Mouse (Mus musculus): Measurements from ENCODE around the gene Nkain2. TPM values are rescaled to one million over a fixed set of nuclear protein-coding genes. Genes with fewer than 3 reads are reported as not detected.

Nkain2 gene
- total RNA-seq, 2 experiments from 2014 or later = 23.5 to 29.3 TPM

DNA sequence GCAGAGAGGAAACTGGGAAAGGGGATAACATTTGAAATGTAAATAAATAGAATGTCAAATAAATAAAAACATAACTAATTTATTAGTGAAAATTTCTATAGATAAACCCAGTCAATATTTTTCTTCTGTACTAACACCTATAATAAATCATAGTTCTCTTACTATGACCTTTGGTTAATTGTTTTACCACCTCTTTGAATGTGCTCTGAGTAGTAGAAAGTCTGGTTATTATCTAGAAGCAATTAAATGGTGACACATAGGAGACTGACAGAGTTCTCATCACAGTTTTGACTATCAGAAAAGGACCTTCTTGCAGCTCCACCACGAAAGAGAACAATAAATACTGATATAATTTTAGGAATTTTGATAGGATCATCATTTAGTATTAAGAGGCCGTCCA is 295.3 kb downstream of the Nkain2 start:
- no peak for DNase-seq (ENCODE audit: low spot score in 2 of 2)

DNA sequence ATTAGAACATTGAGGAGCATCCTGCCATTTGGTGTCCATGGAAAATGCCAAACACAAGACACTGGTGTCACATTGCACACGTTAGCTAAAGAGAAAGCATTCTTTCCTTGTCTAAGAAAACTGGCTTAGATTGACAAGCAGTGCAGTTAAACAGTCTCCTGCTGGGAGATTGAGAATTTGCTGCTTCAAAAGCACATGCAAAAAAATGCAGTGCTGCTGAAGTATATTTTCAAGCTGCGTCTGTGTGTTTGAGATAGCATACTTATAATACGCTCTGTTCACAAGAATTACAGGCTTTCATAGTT is 313.0 kb downstream of the Nkain2 start:
- no peak for DNase-seq (ENCODE audit: low spot score in 2 of 2)

- DNase-seq (ENCODE audit: low spot score in 2 of 2) = no peak
These were observed 313.5 kb downstream of the Nkain2 start for GRCm38 (mm10) chr10:32576559-32577275.

DNA sequence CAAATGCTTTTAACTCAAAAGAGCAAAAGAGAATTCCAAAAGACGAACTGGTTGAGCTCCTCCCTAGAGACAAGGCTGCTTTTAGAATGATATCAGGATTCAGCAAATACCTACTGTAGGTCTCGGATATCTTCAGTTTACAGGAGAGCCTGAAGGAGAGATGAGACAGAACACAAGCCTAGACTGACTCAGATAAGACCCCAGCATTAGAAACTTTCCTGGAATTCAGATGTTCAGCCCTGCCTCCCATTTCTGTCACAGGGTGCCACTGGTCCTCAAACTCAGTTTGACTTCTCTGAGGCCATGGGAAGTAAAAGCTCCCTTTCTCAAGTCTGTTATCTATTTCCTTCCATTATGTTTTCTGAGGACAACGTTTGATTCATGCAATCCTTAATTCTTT is 332.6 kb downstream of the Nkain2 start:
- DNase-seq (ENCODE audit: low spot score in 2 of 2) = no peak

GRCm38 (mm10) chr10:32536057-32536456 is 354.2 kb downstream of the Nkain2 start:
- DNase-seq (ENCODE audit: low spot score in 2 of 2) = no peak

DNA sequence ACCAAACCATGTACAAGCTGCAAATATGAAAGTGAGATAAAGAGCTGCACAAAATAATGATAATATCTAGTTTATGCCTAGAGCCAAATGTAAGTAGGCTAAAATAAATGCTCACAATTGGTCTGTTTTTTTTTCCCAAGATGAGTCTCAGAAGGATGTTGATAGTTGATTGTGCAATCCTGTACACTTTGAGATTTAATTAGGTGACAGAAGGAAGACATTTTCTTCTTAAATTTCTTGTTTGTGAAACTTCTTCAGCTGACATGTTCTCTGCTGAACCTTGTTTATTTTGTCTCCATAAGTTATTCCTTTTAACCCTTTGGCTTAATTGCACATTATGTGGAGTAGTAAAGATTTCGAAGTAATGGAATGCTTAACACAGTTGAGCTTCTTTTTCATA is 379.4 kb downstream of the Nkain2 start:
- no peak for DNase-seq (ENCODE audit: low spot score in 2 of 2)

DNA sequence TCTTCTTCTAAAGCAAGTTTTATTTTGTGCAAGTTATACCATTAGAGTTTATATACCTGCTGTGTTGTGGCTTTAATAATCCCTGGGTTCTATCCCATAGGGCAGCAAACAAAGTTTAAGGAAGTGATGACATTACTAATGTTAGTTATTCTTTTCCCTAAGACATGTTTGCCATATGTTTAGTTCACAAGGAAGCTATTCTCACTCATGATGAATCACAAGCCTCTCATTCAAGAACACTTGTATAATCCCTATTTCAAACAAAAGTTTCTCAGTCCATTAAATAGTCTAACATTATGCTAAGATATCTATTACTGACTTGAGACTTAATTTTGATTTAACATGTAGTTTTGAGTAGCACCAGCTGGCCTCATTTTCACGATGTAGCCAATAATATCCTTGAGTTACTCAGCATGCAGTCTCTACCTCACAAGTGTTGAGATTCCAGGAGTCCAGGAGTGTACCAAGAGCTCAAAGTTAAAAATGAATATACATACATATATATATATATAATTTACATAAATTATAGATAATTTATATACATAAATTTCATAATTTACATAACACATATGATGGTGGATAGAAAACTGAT is 395.6 kb downstream of the Nkain2 start:
- no peak for DNase-seq (ENCODE audit: low spot score in 2 of 2)

GRCm38 (mm10) chr10:32493600-32493999 is 396.7 kb downstream of the Nkain2 start:
- no peak for DNase-seq (ENCODE audit: low spot score in 2 of 2)

GRCm38 (mm10) chr10:32462726-32463125 is 427.5 kb downstream of the Nkain2 start:
- no peak for DNase-seq (ENCODE audit: low spot score in 2 of 2)

DNA sequence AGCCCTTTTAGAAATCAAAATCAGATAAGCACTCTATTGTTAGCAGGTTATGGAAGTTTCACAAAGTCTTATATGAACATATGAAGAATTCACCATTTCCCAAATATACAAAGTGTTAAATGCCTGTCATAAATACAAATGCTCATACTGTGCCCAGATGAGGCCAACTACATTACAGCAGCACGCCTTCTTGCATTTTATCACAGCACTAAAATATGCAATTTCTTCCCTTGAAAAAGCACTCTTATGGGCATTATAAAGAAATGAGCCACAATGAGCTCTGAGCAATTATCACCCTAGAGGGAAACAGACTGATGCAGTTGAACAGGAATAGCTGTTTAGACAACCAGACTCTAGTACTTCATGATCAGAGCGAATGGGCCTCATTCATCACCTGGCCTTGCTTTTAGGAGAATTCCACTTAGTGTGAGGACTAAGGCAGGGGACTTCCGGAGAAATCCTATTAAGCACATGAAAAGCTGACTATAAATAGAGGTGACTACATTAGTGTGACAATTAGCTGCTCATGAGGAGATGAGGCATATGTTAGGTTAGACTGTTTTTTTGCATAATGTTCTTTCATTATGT is 450.2 kb downstream of the Nkain2 start:
- no peak for DNase-seq (ENCODE audit: low spot score in 2 of 2)

GRCm38 (mm10) chr10:32414228-32414627 is 476.0 kb downstream of the Nkain2 start:
- DNase-seq (ENCODE audit: low spot score in 2 of 2) = no peak

DNA sequence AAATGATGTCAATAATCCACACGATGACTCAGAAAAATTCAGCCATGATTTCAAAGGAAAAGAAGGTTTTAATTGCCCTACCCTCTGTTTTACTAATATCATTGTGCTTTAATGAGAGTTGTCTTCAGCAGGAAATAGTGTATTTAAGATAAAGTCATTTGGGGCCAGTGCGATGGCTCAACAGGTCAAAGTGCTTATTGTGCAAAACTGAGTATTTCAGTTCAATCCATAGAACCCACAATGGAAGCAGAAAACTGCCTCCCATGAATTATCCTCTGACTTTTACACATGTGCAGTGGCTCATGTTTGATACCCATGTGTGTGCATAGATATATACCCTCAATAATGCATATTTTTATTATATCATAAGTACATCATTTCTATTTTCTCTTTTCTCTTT is 478.9 kb downstream of the Nkain2 start:
- no peak for DNase-seq (ENCODE audit: low spot score in 2 of 2)

- no peak for DNase-seq (ENCODE audit: low spot score in 2 of 2)
These were observed 489.3 kb downstream of the Nkain2 start for GRCm38 (mm10) chr10:32400961-32401360.

- no peak for DNase-seq (ENCODE audit: low spot score in 2 of 2)
These were observed 496.3 kb downstream of the Nkain2 start for GRCm38 (mm10) chr10:32393859-32394521.

DNA sequence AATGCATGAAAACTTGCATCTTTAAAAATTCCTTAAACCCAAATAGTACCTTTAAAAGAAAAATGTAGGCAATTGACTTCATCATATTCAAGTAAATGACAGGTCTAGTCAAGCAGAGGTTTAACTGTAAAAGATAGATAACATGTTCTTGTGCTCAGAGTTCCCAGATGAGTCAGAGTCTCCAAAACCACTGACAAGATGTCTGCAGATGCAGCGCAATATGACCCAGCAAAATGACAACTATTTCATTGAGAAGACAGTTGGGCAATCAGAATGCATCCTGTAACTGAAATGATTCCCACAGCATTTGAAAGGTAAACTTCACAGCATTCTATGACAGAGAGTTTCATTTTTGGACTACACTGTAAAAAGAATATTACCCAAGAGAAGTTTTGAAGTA is 496.9 kb downstream of the Nkain2 start:
- DNase-seq (ENCODE audit: low spot score in 2 of 2) = no peak

- no peak for DNase-seq (ENCODE audit: low spot score in 2 of 2)
These were observed 577.5 kb downstream of the Nkain2 start for GRCm38 (mm10) chr10:32312754-32313153.

DNA sequence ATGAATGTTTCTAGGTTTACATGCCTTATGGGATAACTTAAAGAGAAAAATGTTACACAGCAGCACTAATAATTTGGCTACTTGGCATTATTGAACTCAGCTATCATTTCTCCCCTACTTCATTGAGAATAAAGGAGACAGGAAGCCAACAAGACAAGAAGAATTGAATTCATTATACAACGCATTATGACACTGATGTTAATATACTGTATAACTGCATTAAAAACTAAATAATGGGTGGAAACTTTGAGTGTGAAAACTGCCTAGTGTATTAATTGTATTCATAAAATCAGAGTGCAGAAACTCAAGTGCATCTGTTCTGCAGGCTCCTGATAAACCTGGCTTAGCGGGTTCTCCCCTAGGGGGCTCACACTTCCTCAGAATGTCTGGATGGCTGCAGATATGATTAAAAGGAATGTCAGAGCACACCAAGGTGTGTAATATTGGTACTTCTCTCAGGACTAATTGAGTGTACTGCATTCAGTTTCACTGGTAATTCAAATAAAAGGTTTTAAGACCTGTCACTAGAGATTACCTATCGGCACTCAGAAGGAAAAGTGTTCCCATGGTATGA is 589.2 kb downstream of the Nkain2 start:
- DNase-seq (ENCODE audit: low spot score in 2 of 2) = no peak

DNA sequence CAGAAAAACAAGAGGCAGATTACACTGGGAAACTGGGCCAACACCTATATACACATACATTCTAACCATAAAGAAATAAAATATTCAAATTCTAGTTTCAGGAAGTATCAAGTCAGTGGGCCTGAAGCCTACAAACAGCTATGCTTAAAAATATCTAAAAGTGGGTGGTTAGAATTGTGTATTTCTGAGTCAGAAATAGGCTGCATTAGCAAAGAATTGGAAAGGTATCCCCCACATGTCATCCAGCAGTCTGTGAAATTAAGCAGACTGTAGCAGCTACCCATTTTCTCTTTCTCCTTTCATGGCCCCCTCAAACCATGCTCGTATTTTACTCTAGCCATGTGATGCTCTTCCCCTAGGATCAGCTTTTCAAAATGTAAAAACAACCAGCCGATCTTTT is 599.8 kb downstream of the Nkain2 start:
- no peak for DNase-seq (ENCODE audit: low spot score in 2 of 2)

DNA sequence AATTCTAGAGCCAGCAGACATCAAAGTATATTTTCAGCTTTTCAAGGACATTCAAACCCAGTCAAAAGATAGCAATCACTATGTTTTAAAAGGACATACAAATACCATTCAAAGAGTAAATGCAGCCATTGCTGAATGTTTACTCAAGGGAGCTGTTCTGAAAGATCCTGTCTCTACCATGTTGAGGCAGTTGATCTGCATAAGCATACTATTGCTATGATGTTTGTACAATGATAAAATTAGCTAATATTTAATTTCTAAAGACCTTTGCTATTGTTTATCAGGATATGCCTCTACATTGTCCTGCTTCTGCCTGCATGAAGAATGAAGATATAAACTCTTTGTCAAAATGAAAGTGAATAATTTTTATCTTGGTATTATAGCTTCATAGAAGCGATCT is 606.6 kb downstream of the Nkain2 start:
- no peak for DNase-seq (ENCODE audit: low spot score in 2 of 2)

GRCm38 (mm10) chr10:32243266-32243882 is 646.9 kb downstream of the Nkain2 start:
- no peak for DNase-seq (ENCODE audit: low spot score in 2 of 2)

DNA sequence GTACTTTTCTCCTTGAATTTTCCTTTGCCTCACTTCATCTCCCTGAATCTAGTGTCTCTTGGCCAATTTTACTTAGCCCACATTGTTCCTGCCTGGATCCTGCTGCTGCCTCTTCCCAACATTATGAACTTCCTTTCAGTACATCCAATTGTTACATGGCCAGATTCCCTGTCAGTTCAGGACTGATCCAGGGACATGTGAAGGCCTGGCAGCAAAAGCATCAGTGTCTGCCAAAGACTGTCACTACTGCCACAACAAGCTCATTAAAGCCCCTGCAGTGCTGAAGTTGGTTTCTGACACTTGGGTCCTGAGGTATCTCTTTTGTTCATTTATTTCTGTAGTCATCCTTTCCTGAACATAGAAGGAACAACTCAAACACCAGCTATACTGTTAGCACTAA is 649.1 kb downstream of the Nkain2 start:
- DNase-seq (ENCODE audit: low spot score in 2 of 2) = no peak

- DNase-seq (ENCODE audit: low spot score in 2 of 2) = no peak
These were observed 707.3 kb downstream of the Nkain2 start for GRCm38 (mm10) chr10:32182951-32183350.

Measured in left cerebral cortex, adult 18-20 months (tissue).